Mouse (Mus musculus): Measurements from ENCODE around the gene Hras.
A peak's percentile ranks its signal among the peaks of the same experiment; 100 is the strongest.

Hras gene

GRCm38 (mm10) chr7:141193948-141194347 lies at the start of gene Hras, which contains the start of gene Lrrc56:
Gene Hras (minus strand): TSS chr7:141194005.
Gene Lrrc56 (plus strand): TSS chr7:141194157.
- peak; percentile 98 for DNase-seq (ENCODE audit: low spot score)

- no peak for DNase-seq (ENCODE audit: low spot score)
Observed at GRCm38 (mm10) chr7:141231551-141231950, 37.7 kb upstream of the Hras start.

GRCm38 (mm10) chr7:141231111-141231510 lies 37.3 kb upstream of the Hras start:
- no peak for DNase-seq (ENCODE audit: low spot score)

GRCm38 (mm10) chr7:141230570-141230969 lies 36.8 kb upstream of the Hras start:
- DNase-seq (ENCODE audit: low spot score) = no peak

- peak; percentile 64 for DNase-seq (ENCODE audit: low spot score)
Observed at GRCm38 (mm10) chr7:141229702-141230101, 35.9 kb upstream of the Hras start.

GRCm38 (mm10) chr7:141228279-141229067 lies 34.7 kb upstream of the Hras start, which contains the start of gene Phrf1:
Gene Phrf1 (plus strand): TSS chr7:141228784.
- DNase-seq (ENCODE audit: low spot score) = peak; percentile 89

- no peak for DNase-seq (ENCODE audit: low spot score)
Observed at GRCm38 (mm10) chr7:141227796-141228195, 34.0 kb upstream of the Hras start.

GRCm38 (mm10) chr7:141226535-141226934 lies 32.7 kb upstream of the Hras start:
- no peak for DNase-seq (ENCODE audit: low spot score)

- no peak for DNase-seq (ENCODE audit: low spot score)
Observed at GRCm38 (mm10) chr7:141222696-141223215, 29.0 kb upstream of the Hras start.

- peak; percentile 35 for DNase-seq (ENCODE audit: low spot score)
Observed at GRCm38 (mm10) chr7:141222126-141222467, 28.3 kb upstream of the Hras start.

GRCm38 (mm10) chr7:141221249-141222125 lies 27.7 kb upstream of the Hras start:
- peak; percentile 99 for DNase-seq (ENCODE audit: low spot score)

- DNase-seq (ENCODE audit: low spot score) = no peak
Observed at GRCm38 (mm10) chr7:141220377-141220776, 26.6 kb upstream of the Hras start.

GRCm38 (mm10) chr7:141219558-141220099 lies 25.8 kb upstream of the Hras start:
- DNase-seq (ENCODE audit: low spot score) = peak; percentile 41

- DNase-seq (ENCODE audit: low spot score) = no peak
Observed at GRCm38 (mm10) chr7:141218557-141219133, 24.8 kb upstream of the Hras start.

GRCm38 (mm10) chr7:141218141-141218540 lies 24.3 kb upstream of the Hras start:
- no peak for DNase-seq (ENCODE audit: low spot score)

GRCm38 (mm10) chr7:141217343-141218013 lies 23.7 kb upstream of the Hras start:
- no peak for DNase-seq (ENCODE audit: low spot score)

GRCm38 (mm10) chr7:141216894-141217293 lies 23.1 kb upstream of the Hras start:
- DNase-seq (ENCODE audit: low spot score) = no peak

GRCm38 (mm10) chr7:141215880-141216733 lies 22.3 kb upstream of the Hras start:
- DNase-seq (ENCODE audit: low spot score) = peak; percentile 93

GRCm38 (mm10) chr7:141215101-141215879 lies 21.5 kb upstream of the Hras start, which contains the start of gene Rassf7:
Gene Rassf7 (plus strand): TSS chr7:141215860.
- peak; percentile 99 for DNase-seq (ENCODE audit: low spot score)

GRCm38 (mm10) chr7:141214310-141214709 lies 20.5 kb upstream of the Hras start:
- no peak for DNase-seq (ENCODE audit: low spot score)
